Mouse (Mus musculus): ENCODE results near the gene Vmn1r13. TPM values are rescaled to one million over a fixed set of nuclear protein-coding genes. Genes with fewer than 3 reads are reported as not detected.
"Not testable (repeated sequence)": the region's sequence is repeated elsewhere in the genome, so short reads cannot be mapped to it uniquely, and the experiment has no call there.

Gene Vmn1r13
- polyA plus RNA-seq (2015; fragmentation: Nextera tagmentation; extraction: Ambion mirVana) = not detected in 2 replicates

- H3K36me3 ChIP-seq; H3K4me3 ChIP-seq; H3K27ac ChIP-seq; H3K9me3 ChIP-seq; H3K4me1 ChIP-seq; H3K27me3 ChIP-seq; ATAC-seq (ENCODE audit: borderline replicate concordance, extremely low read depth, low FRiP score, low TSS enrichment); H3K9ac ChIP-seq; H3K4me2 ChIP-seq: not testable (repeated sequence)
- 84% methylated on average over 1 of the region's 1 CpGs for WGBS
These were observed at the start of gene Vmn1r13 for GRCm38 (mm10) chr6:57202990-57203389. Vmn1r13 (plus strand) TSS chr6:57203290.

DNA sequence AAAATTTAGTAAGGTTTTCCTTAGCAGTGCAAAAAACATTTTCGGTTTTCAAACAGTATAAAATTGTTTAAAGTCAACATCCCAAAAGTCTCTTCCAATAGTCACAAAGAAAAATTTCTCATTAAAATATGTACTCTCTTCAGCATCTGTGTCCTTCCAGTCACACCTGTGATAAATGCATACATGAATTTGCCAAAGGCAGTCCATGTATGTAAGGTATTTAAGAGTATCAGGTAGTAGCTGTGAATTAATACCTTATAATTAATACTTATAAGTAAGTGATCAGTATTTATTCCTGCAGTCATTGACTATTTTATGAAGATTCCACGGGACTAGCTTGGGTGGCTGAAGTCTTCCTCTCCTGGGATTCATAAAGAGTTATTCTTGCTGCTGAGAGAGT, 46.5 kb upstream of the Vmn1r13 start, which contains the start of gene Vmn1r12:
Gene Vmn1r12, plus strand, starts transcription at position 301 of the 400 bp plus-strand sequence.
- Histone ChIP-seq H3K27ac (no peak within 1 kb of the TSS), H3K9ac (no peak within 1 kb of the TSS), H3K27me3 (no peaks in the 10 kb centered on the region), H3K9me3 (no peaks in the 10 kb centered on the region), H3K4me2 (no peak within 1 kb of the TSS), H3K4me3 (no peak within 1 kb of the TSS), H3K36me3 (no peaks in the 10 kb centered on the region), H3K4me1 (no peaks in the 10 kb centered on the region)
- 76% methylated on average over 2 of the region's 2 CpGs for WGBS
- no peak for ATAC-seq (ENCODE audit: borderline replicate concordance, extremely low read depth, low FRiP score, low TSS enrichment)

DNA sequence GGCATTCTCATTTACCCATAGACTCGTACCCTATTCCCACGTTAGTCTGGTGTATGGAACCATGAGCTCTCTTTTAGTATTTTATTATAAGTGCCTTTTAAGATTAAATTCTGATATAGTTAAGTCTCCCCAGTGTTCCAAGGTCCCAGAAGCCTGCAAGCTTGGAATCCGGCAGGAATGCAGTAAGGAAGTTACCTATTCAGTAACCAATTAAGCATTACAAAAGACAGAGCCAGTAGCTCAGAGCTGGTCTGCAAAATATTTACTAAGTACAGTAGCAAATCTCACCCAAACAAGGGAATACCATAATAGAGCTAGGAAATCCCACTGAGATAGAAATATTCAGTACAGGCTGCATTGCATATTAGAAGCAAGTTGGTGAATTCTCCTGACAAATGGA, 13.1 kb upstream of the Vmn1r13 start:
- not testable (repeated sequence) for ATAC-seq (ENCODE audit: borderline replicate concordance, extremely low read depth, low FRiP score, low TSS enrichment)

DNA sequence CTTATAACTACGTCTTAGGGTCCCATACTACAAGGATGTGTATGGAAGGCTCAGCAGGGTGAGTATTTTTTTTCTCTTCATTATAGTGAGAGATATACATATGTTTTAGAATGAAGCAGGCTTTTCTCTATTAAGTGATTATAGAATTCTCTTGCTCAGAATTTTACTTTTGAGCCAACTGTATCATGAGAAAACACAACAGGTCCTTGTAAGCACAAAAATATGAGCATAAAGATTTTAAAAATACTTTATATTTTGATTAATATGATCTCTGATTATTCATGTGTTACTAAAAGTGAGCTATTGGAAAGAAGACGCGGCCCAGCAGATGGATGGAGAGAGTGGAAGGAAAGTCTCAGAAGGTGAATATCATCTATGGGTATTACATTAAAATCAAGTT, 28.3 kb downstream of the Vmn1r13 start, which contains the start of gene Vmn1r14:
Gene Vmn1r14, plus strand, starts transcription at position 301 of the 400 bp plus-strand sequence.
- no peak for ATAC-seq (ENCODE audit: borderline replicate concordance, extremely low read depth, low FRiP score, low TSS enrichment)
- 91% methylated on average over 3 of the region's 3 CpGs for WGBS
- Histone ChIP-seq H3K4me1 (no peaks in the 10 kb centered on the region), H3K27me3 (no peaks in the 10 kb centered on the region), H3K9me3 (no peaks in the 10 kb centered on the region), H3K27ac (no peak within 1 kb of the TSS), H3K4me3 (no peak within 1 kb of the TSS), H3K4me2 (no peak within 1 kb of the TSS), H3K36me3 (no peaks in the 10 kb centered on the region), H3K9ac (no peak within 1 kb of the TSS)

More for the DNA sequence above, 13.1 kb upstream of the Vmn1r13 start:
- not testable (repeated sequence) for H3K27ac ChIP-seq, H3K4me1 ChIP-seq, H3K4me2 ChIP-seq, H3K9me3 ChIP-seq, H3K27me3 ChIP-seq, H3K36me3 ChIP-seq, H3K9ac ChIP-seq, H3K4me3 ChIP-seq
- 64% methylated on average over 3 of the region's 3 CpGs for WGBS

DNA sequence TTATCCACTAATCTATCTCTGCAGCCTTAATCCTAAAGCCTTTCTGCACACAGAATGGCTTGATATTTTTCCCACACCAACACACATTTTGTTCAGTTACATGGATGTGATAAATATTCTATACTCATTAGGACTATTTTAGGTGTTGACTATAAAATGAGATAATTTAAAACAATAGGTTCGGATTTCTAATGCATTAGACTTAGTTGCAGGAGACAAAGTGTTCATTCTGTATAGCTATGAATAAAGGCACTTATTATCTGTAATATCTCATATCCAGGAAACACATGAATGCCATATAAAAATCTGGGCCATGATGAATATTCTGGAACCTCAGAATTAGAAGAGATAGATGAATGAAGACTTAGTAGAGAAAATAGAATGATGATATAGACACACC, 54.6 kb downstream of the Vmn1r13 start, which contains the start of gene Vmn1r15:
Gene Vmn1r15, plus strand, starts transcription at position 301 of the 400 bp plus-strand sequence.
- Histone ChIP-seq H3K27me3 (no peaks in the 10 kb centered on the region), H3K9me3 (no peaks in the 10 kb centered on the region), H3K4me3 (no peak within 1 kb of the TSS), H3K4me1 (no peaks in the 10 kb centered on the region), H3K9ac (no peak within 1 kb of the TSS), H3K4me2 (no peak within 1 kb of the TSS), H3K36me3 (no peaks in the 10 kb centered on the region), H3K27ac (no peak within 1 kb of the TSS)
- no peak for ATAC-seq (ENCODE audit: borderline replicate concordance, extremely low read depth, low FRiP score, low TSS enrichment)
- WGBS = 54% methylated on average over 1 of the region's 1 CpGs

GRCm38 (mm10) chr6:57260990-57261389, 57.9 kb downstream of the Vmn1r13 start:
- Histone ChIP-seq H3K9ac (no peak overlapping the region), H3K4me3 (no peak overlapping the region), H3K36me3 (no peaks in the 10 kb centered on the region), H3K4me2 (no peak overlapping the region), H3K27ac (no peak overlapping the region), H3K4me1 (no peaks in the 10 kb centered on the region), H3K27me3 (no peaks in the 10 kb centered on the region), H3K9me3 (no peaks in the 10 kb centered on the region)
- 64% methylated on average over 2 of the region's 2 CpGs for WGBS
- ATAC-seq (ENCODE audit: borderline replicate concordance, extremely low read depth, low FRiP score, low TSS enrichment) = no peak

Other genes with a start within 250 kb of the Vmn1r13 start
- not detected in 2 replicates for gene Vmn1r5, start 233.0 kb upstream of the Vmn1r13 start, polyA plus RNA-seq (2015; fragmentation: Nextera tagmentation; extraction: Ambion mirVana)
- not detected in 2 replicates for gene Vmn1r6, start 206.0 kb upstream of the Vmn1r13 start, polyA plus RNA-seq (2015; fragmentation: Nextera tagmentation; extraction: Ambion mirVana)
- not detected in 2 replicates for gene Vmn1r7, start 178.0 kb upstream of the Vmn1r13 start, polyA plus RNA-seq (2015; fragmentation: Nextera tagmentation; extraction: Ambion mirVana)
- not detected in 2 replicates for gene Vmn1r8, start 171.0 kb upstream of the Vmn1r13 start, polyA plus RNA-seq (2015; fragmentation: Nextera tagmentation; extraction: Ambion mirVana)
- not detected in 2 replicates for gene Vmn1r9, start 136.5 kb upstream of the Vmn1r13 start, polyA plus RNA-seq (2015; fragmentation: Nextera tagmentation; extraction: Ambion mirVana)
- gene Vmn1r10, start 93.8 kb upstream of the Vmn1r13 start, polyA plus RNA-seq (2015; fragmentation: Nextera tagmentation; extraction: Ambion mirVana) = not detected in 2 replicates
- not detected in 2 replicates for gene Vmn1r11, start 69.8 kb upstream of the Vmn1r13 start, polyA plus RNA-seq (2015; fragmentation: Nextera tagmentation; extraction: Ambion mirVana)
- gene Vmn1r12, start 46.4 kb upstream of the Vmn1r13 start, polyA plus RNA-seq (2015; fragmentation: Nextera tagmentation; extraction: Ambion mirVana) = not detected in 2 replicates
- gene Vmn1r14, start 28.4 kb downstream of the Vmn1r13 start, polyA plus RNA-seq (2015; fragmentation: Nextera tagmentation; extraction: Ambion mirVana) = not detected in 2 replicates
- gene Vmn1r15, start 54.7 kb downstream of the Vmn1r13 start, polyA plus RNA-seq (2015; fragmentation: Nextera tagmentation; extraction: Ambion mirVana) = not detected in 2 replicates
- not detected in 2 replicates for gene Vmn1r16, start 126.2 kb downstream of the Vmn1r13 start, polyA plus RNA-seq (2015; fragmentation: Nextera tagmentation; extraction: Ambion mirVana)
- not detected in 2 replicates for gene Vmn1r17, start 160.4 kb downstream of the Vmn1r13 start, polyA plus RNA-seq (2015; fragmentation: Nextera tagmentation; extraction: Ambion mirVana)
- gene Vmn1r18, start 192.5 kb downstream of the Vmn1r13 start, polyA plus RNA-seq (2015; fragmentation: Nextera tagmentation; extraction: Ambion mirVana) = not detected in 2 replicates
- not detected in 2 replicates for gene Vmn1r19, start 200.5 kb downstream of the Vmn1r13 start, polyA plus RNA-seq (2015; fragmentation: Nextera tagmentation; extraction: Ambion mirVana)
- not detected in 2 replicates for gene Vmn1r20, start 225.6 kb downstream of the Vmn1r13 start, polyA plus RNA-seq (2015; fragmentation: Nextera tagmentation; extraction: Ambion mirVana)

Measured in lung, embryonic 15.5 days (tissue).